Mouse (Mus musculus): ENCODE results near the gene Ubac2.

GRCm38 (mm10) chr14:121952046-121952400 lies 73.6 kb downstream of the Ubac2 start:
- TF ChIP-seq GATA1 (IDR thresholded peaks at IDR 0.05; ENCODE audit: borderline replicate concordance, low read length) (no peak), FLI1 (IDR thresholded peaks at IDR 0.05; ENCODE audit: low read length) (no peak)

Data from megakaryocyte, embryonic 14.5 days (primary cell).